Mouse (Mus musculus) hindbrain, postnatal 0 days (tissue): ENCODE data around the gene Ccdc28b. TPM values are rescaled to one million over a fixed set of nuclear protein-coding genes. Genes with fewer than 3 reads are reported as not detected.
A peak's percentile ranks its signal among the peaks of the same experiment; 100 is the strongest.

Experiments used
- ATAC-seq: fragments of 200-750 bp; cut with Nextera tagmentation; 2 replicates; pipeline ENCODE4 v1.8.0; 2017; ENCODE audit warnings: mild to moderate bottlenecking, moderate TSS enrichment, moderate library complexity
- DNase-seq: peaks from one replicate; pipeline ENCODE4 v3.0.0-alpha.2; 2015; ENCODE audit warnings: low spot score
- H3K27ac ChIP-seq: fragments of 300-500 bp; sonication (generic); 2 replicates; pipeline ENCODE4 v1.5.1; 2014; ENCODE audit warnings: mild to moderate bottlenecking
- H3K27me3 ChIP-seq: fragments of 300-500 bp; sonication (generic); 2 replicates; pipeline ENCODE4 v1.6.1; 2014; ENCODE audit warnings: low read length, mixed read lengths; ENCODE audit not compliant: insufficient read depth
- H3K36me3 ChIP-seq: fragments of 300-500 bp; sonication (generic); 2 replicates; pipeline ENCODE4 v1.6.1; 2014; ENCODE audit warnings: low read length, mixed read lengths; ENCODE audit not compliant: insufficient read depth
- H3K4me1 ChIP-seq: fragments of 300-500 bp; sonication (generic); 2 replicates; pipeline ENCODE4 v1.6.1; 2014; ENCODE audit warnings: antibody characterized with exemption, low read length, mixed read lengths; ENCODE audit not compliant: insufficient read depth
- H3K4me2 ChIP-seq: fragments of 300-500 bp; sonication (generic); 2 replicates; pipeline ENCODE4 v1.6.1; 2014; ENCODE audit warnings: low read depth, mild to moderate bottlenecking, low read length, moderate library complexity, mixed read lengths
- H3K4me3 ChIP-seq: fragments of 300-500 bp; sonication (generic); 2 replicates; pipeline ENCODE4 v1.5.1; 2014; ENCODE audit warnings: low read length
- H3K9ac ChIP-seq: fragments of 300-500 bp; sonication (generic); replicated peaks from 2 replicates; pipeline ENCODE4 v1.6.1; 2014; ENCODE audit warnings: mild to moderate bottlenecking, low read length, moderate library complexity, mixed read lengths
- H3K9me3 ChIP-seq: fragments of 300-500 bp; sonication (generic); 2 replicates; pipeline ENCODE4 v1.6.1; 2016; ENCODE audit warnings: low read length, mixed read lengths
- CTCF ChIP-seq: IDR thresholded peaks from 2 replicates; pipeline ENCODE4 v1.5.1; 2016; ENCODE audit warnings: antibody characterized with exemption, control low read depth, low read depth
- WGBS: fragments of 180-500 bp; shearing (Covaris S2); extraction: QIAGEN DNeasy Blood & Tissue Kit; methylation state at CpG from one replicate; pipeline ENCODE4 v1.1.7; 2014; 5-methylcytosine and 5-hydroxymethylcytosine counted together
- polyA plus RNA-seq: library from polyadenylated mRNA; unstranded; fragments of >200 nt; fragmentation: Nextera tagmentation; extraction: Ambion mirVana; gene quantifications from 2 replicates; pipeline ENCODE4 v1.2.1, GENCODE M21; 2015
- total RNA-seq: library from RNA; depleted of rRNA; stranded (reverse); fragments of >200 nt; gene quantifications from 2 replicates; pipeline ENCODE4 v1.2.3, GENCODE M21; 2014

Gene Ccdc28b
- total and polyA plus RNA-seq, 2 experiments from 2014 or later, result 55.0 to 157 TPM

- H3K9me3 ChIP-seq, result no peaks in the 10 kb centered on the region
- ATAC-seq, result no peak
- H3K4me2 ChIP-seq, result no peak overlapping the region
- 89% methylated on average over 4 of the region's 4 CpGs for WGBS
- no peak for TF ChIP-seq CTCF
- no peak for DNase-seq
- peaks cover 29% of the 10 kb centered on the region for H3K36me3 ChIP-seq
- H3K9ac ChIP-seq, result no peak overlapping the region
- H3K4me3 ChIP-seq, result no peak overlapping the region
- H3K27me3 ChIP-seq, result no peaks in the 10 kb centered on the region
- no peaks in the 10 kb centered on the region for H3K4me1 ChIP-seq
- no peak overlapping the region for H3K27ac ChIP-seq
These were observed 34.9 kb downstream of the Ccdc28b start for GRCm38 (mm10) chr4:129588865-129589264.

GRCm38 (mm10) chr4:129586943-129587342 is 36.8 kb downstream of the Ccdc28b start:
- Histone ChIP-seq H3K9ac (no peak overlapping the region), H3K36me3 (peaks cover 12% of the 10 kb centered on the region), H3K4me3 (no peak overlapping the region), H3K27me3 (no peaks in the 10 kb centered on the region), H3K9me3 (no peaks in the 10 kb centered on the region), H3K27ac (no peak overlapping the region), H3K4me1 (no peaks in the 10 kb centered on the region), H3K4me2 (no peak overlapping the region)
- DNase-seq, result no peak
- WGBS, result 7% methylated on average over 1 of the region's 1 CpGs
- no peak for TF ChIP-seq CTCF
- ATAC-seq, result no peak

GRCm38 (mm10) chr4:129585773-129586172 is 38.0 kb downstream of the Ccdc28b start:
- no peak overlapping the region for H3K9ac ChIP-seq
- H3K4me1 ChIP-seq, result no peaks in the 10 kb centered on the region
- TF ChIP-seq CTCF, result no peak
- H3K4me3 ChIP-seq, result 0 out of 2 replicates have a peak overlapping the region, but pooled peaks have one; percentile 36
- no peak overlapping the region for H3K4me2 ChIP-seq
- no peak overlapping the region for H3K27ac ChIP-seq
- 88% methylated on average over 9 of the region's 9 CpGs for WGBS
- H3K9me3 ChIP-seq, result no peaks in the 10 kb centered on the region
- no peaks in the 10 kb centered on the region for H3K27me3 ChIP-seq
- peaks cover under 1% of the 10 kb centered on the region; the same call in 1 of the 2 replicates for H3K36me3 ChIP-seq
- ATAC-seq (no peak), DNase-seq (no peak)

GRCm38 (mm10) chr4:129584884-129585608 is 38.7 kb downstream of the Ccdc28b start:
- peak; percentile 66 for TF ChIP-seq CTCF
- DNase-seq (peak; percentile 82), ATAC-seq (peak; percentile 79)
- H3K27ac ChIP-seq, result peak overlapping the region; percentile 54
- H3K4me3 ChIP-seq, result peak overlapping the region; percentile 36
- H3K4me2 ChIP-seq, result peak overlapping the region; percentile 60
- H3K9me3 ChIP-seq, result no peaks in the 10 kb centered on the region
- no peaks in the 10 kb centered on the region for H3K4me1 ChIP-seq
- H3K36me3 ChIP-seq, result no peaks in the 10 kb centered on the region
- no peaks in the 10 kb centered on the region for H3K27me3 ChIP-seq
- WGBS, result 2% methylated on average over 36 of the region's 36 CpGs
- H3K9ac ChIP-seq, result peak overlapping the region; percentile 35; the same call in 1 of the 2 replicates

GRCm38 (mm10) chr4:129584370-129584769 is 39.4 kb downstream of the Ccdc28b start:
- Histone ChIP-seq H3K4me2 (peak overlapping the region; percentile 60), H3K9ac (no peak overlapping the region), H3K27me3 (no peaks in the 10 kb centered on the region), H3K9me3 (no peaks in the 10 kb centered on the region), H3K4me3 (peak overlapping the region; percentile 36; the same call in 1 of the 2 replicates), H3K4me1 (no peaks in the 10 kb centered on the region), H3K27ac (peak overlapping the region; percentile 54; the same call in 1 of the 2 replicates), H3K36me3 (no peaks in the 10 kb centered on the region)
- DNase-seq (no peak), ATAC-seq (no peak)
- 71% methylated on average over 1 of the region's 1 CpGs for WGBS
- TF ChIP-seq CTCF, result no peak

GRCm38 (mm10) chr4:129582251-129582650 is 41.5 kb downstream of the Ccdc28b start:
- Histone ChIP-seq H3K27me3 (no peaks in the 10 kb centered on the region), H3K4me2 (no peak overlapping the region), H3K9ac (no peak overlapping the region), H3K27ac (no peak overlapping the region), H3K9me3 (no peaks in the 10 kb centered on the region), H3K36me3 (no peaks in the 10 kb centered on the region), H3K4me3 (no peak overlapping the region), H3K4me1 (no peaks in the 10 kb centered on the region; the same call in 1 of the 2 replicates)
- ATAC-seq (no peak), DNase-seq (no peak)
- TF ChIP-seq CTCF, result no peak
- WGBS, result 88% methylated on average over 1 of the region's 1 CpGs

GRCm38 (mm10) chr4:129580347-129580746 is 43.4 kb downstream of the Ccdc28b start:
- WGBS, result 66% methylated on average over 7 of the region's 7 CpGs
- H3K4me1 ChIP-seq, result no peaks in the 10 kb centered on the region; the same call in 1 of the 2 replicates
- H3K9ac ChIP-seq, result no peak overlapping the region
- no peaks in the 10 kb centered on the region for H3K36me3 ChIP-seq
- no peaks in the 10 kb centered on the region for H3K9me3 ChIP-seq
- no peak overlapping the region; the same call in 1 of the 2 replicates for H3K27ac ChIP-seq
- H3K4me2 ChIP-seq, result no peak overlapping the region
- no peak for TF ChIP-seq CTCF
- H3K4me3 ChIP-seq, result no peak overlapping the region
- ATAC-seq, result no peak
- no peaks in the 10 kb centered on the region for H3K27me3 ChIP-seq
- DNase-seq, result peak; percentile 29
